Mouse (Mus musculus) Muller cell, postnatal 12 days (primary cell): ENCODE measurements around the gene Gspt1.

Source experiments
- DNase-seq: peaks from one replicate; pipeline ENCODE4 v3.0.0-alpha.2; 2015; ENCODE audit errors: inconsistent ontology term

The Gspt1 gene

DNA sequence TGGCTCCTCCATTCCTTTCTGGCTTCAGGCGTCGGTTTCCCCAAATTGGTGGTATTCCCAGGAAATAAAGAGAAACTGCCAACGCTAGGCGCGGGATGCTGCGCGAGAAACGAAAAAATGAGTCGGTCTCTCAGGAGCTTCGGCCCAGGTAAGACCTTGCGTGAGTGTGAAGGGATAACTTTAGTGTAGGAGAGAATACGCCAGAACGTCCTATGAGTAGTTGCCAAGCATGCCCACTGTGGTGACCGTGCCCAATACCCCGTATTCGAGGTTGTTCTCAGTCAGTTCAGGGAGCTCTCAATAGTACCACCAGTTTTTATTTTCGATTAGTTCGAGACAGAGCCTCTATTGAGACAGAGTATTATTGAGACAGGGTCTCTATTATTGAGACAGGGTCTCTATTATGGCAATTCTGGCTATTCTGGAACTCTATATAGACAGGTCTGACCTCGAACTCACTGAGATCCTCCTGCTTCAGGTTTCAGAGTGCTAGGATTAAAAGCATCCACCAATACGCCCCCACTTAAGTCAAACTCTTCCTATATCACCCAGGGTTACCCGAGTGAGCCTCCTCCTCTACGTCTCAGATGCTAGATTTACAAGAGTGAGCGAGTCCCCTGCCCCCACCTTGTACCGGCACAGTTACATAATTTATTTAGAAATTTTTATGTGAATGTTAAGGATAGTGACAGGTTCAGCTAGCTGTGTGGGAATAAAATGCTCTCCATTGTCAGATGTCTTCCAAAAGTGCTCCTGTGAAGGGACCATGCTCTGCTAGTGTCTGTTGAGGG lies 50.3 kb downstream of the Gspt1 start:
- DNase-seq, result peak; percentile 3

DNA sequence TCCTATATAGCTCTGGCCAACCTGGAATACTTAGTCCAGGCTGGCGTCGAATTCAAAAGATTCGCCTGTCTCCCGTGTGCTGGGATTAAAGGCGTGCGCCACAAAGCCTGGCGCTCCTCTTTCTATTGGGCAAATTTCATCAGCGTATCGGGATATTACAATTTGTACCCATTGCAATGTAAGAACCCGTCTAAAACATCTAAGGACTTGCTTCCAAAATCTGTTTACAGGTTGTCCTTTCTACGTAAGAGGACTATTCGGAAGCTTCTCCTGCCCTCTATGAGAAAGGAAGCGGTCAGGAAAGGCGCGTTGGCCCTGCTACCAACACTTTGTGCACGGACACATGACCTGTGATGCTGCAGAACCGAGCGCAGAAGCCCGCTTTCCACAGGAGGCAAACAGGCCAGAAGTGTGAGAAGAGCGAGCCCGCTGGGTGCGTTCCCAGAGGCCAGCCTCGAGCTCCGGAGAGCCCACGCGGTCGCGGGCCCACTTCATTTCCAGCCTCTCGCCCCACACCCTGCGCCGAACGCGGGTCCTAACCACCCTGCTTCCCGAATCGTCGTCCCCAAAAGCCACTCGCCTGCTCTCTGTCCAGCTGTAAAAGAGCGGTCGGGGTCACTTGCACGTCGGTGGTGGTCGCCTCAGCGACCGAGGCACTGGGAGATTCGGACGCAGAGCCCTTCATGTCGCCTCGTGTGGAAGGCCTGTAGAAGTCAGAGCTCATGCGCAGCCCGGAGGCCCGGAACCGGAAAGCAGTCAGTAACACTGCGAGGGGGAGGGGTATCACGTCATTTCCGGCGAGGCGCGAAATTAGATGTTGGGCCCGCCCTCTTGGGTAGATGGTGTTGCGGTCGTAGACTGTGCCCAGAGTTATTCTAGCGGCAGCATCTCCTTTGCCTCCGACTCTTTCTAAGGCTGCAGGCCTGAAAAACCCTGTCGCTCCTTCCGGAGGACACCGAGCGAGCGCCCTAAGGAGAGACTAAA lies 51.3 kb downstream of the Gspt1 start, which contains the start of gene Rsl1d1:
Gene Rsl1d1, minus strand, starts transcription at position 761 of the 984 bp plus-strand sequence.
- DNase-seq, result peak; percentile 96

DNA sequence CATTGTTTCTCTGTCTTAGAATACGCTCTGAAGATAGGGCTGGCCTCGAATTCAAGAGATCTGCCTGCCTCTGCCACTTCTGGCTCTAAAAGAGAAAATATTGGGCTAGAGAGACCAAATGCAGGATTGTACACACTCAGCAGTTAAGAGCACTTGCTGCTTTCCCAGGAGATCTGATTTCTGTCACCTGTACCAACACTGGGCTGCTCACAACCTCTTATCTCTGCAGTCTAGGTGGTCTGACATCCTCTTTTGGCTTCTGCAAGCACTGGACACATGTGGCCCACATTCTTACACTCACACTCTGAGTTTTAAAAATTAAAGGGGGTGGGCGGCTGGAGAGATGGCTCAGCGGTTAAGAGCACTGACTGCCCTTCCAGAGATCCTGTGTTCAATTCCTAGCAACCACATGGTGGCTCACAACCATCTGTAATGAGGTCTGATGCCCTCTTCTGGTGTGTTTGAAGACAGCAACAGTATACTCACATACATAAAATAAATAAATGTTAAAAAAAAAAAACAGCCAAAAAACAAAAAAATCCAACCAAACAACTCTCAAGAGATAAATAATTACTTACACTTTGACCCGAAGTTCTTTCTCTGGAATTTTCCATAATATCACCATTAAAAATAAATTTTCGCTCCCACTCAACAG lies 52.3 kb downstream of the Gspt1 start:
- no peak for DNase-seq

DNA sequence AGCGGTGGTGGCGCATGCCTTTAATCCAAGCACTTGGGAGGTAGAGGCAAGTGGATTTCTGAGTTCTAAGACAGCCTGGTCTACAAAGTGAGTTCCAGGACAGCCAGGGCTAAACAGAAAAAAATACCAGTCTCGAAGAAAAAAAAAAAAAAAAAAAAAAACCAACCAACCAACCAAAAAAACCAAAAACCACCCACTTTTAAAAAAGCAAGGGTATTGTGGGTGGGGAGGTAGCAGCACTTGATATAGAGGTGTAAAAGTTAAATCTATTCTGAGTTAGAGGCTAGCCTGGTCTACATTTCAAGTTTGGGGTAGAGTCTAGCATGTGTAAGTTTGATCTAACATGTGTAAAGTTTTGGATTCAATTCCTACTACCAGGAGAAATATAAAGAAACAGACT lies 53.9 kb downstream of the Gspt1 start:
- DNase-seq, result no peak

DNA sequence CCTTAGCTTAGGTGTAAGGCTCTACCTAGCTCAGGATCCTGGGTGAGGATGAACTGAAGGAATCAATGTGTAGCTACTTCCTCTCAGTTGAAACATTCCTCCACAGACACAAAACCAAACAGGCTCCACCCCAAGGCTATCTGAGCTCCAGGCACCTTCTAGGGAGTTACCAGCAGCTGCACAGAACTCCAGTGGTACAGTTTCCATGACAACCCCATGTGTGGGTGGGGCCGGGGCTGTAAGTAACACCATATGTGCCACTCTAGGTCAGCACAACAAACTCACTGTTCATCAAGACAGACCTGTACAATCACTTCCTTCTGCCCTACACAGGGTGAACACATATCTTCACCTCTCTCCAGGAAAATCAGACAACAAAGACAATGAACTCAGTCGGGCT lies 55.7 kb downstream of the Gspt1 start:
- no peak for DNase-seq

DNA sequence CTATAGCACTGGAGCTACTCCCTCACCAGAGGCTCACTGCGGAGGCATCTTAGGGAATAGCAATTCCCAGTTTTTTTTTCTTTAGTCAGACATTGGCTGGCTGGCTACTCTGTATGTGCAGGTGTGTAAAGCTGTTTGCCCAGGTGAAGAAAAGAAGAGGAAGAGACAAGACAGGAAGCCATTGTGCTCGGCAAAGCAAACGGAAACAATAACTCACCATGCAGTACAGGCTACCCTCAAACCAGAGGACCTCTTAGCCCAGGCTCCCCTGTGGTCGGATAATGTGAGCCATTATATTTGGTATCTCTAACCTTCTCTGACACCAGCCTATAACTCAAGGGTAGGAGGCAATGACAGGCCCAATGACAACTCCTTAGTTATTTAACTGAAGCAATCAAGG lies 57.1 kb downstream of the Gspt1 start:
- DNase-seq, result no peak

DNA sequence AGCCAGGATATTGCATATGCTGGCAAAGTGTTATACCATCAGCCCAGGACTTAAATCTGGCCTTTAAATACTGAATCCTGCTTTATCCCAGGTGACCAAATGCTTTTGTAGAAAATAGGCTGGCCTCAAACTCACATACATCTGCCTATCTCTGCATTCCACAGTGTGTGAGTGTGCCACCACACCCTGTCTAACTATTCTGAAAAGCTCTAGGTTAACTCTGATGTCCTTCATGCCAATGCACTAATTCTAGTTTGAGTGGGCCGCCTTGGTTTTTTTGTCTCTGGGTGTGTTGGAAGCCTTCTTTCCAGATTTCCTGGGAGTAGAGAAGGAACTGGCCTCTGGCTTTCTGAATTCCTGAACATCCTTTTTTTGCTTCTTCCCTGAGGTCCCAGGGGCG lies 60.9 kb downstream of the Gspt1 start:
- no peak for DNase-seq

DNA sequence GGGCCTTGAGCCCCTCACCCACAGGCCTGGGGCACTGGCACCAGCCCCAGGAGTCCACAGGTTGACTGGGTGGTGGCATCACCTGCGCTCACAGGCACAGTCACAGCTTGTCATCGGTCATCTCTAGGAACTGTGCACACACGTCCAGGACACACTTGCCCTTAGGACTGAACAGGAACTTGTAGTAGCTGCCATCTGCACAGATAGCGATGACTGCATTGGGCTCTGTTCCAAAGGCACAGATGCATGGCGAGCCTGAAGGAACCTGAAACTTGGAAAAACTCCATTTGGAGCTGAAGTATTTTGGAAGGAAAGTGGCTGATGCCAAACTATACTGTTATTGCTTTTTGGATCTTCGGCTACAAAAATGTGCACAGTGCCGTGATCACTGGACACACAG lies 64.0 kb downstream of the Gspt1 start:
- no peak for DNase-seq

DNA sequence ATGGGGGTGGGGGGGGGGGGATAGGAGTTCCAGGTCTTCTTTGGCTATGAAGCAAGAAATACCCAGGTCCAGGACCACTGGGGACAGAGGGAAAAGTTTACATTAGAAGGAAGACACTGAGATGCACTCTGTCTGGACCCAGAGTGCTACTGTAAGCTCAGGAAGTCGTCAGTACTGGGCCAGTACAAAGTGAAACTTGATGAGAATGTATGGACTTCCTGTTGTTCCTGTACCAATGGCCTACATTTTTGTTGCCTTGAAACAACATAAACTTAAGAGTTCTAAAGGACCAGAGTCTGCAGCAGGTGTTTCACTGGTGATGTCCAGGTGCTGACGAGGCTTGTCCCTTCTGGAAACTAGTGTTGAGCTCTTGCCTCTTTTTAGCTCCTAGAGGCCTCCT lies 76.7 kb downstream of the Gspt1 start:
- DNase-seq, result no peak

DNA sequence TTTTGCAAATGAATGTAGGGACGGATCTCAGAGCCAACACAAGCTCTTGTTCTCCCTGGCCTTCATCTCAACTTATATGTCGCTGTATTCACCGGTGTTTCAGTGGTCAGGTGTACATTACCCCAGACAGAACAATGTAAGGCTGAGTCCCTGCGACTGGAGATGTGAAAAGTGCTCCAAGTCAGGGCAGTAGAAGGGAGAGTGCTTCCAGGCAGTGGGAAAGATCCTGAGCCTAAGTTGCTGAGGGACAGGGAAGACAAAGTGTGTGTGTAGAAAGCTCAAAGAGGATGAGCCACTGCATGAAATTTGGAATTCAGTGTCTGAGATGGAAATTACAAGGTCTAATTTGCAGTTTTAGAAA lies 77.3 kb downstream of the Gspt1 start:
- DNase-seq, result no peak

DNA sequence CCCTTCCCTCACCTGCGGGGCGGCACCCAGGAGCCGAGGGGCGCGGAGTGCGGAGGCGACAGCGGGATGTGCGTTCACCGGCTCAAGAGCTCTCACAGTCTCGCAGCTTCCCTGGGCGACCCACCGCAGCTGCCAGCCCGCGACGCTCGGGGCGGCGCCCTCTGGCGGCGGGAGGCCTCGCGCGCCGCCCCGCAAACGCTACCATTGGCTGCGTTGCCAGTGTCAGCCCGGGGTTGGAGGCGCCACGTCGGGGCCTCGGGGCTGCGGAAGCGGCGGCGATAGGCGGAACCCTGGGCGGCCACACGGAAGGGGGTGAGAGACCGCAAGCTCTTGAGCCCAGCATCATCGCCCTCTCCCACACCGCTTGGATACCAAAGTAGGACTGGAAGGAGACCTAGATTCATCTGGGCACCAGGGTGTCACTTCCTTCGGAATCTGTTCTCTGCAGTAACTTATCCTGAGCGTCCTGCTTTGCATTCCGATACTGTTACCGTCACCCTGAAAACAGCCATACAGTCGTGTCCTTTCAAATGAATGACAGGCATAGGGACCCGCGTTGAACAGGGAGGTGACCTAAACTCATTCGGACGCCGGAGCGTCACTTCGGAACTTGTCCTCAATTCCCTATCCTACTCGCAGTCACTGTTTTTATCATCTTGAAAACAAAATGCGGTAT lies 77.8 kb downstream of the Gspt1 start, which contains the start of gene Zc3h7a:
Gene Zc3h7a, minus strand, starts transcription at position 186 of the 676 bp plus-strand sequence.
- DNase-seq, result peak; percentile 98

DNA sequence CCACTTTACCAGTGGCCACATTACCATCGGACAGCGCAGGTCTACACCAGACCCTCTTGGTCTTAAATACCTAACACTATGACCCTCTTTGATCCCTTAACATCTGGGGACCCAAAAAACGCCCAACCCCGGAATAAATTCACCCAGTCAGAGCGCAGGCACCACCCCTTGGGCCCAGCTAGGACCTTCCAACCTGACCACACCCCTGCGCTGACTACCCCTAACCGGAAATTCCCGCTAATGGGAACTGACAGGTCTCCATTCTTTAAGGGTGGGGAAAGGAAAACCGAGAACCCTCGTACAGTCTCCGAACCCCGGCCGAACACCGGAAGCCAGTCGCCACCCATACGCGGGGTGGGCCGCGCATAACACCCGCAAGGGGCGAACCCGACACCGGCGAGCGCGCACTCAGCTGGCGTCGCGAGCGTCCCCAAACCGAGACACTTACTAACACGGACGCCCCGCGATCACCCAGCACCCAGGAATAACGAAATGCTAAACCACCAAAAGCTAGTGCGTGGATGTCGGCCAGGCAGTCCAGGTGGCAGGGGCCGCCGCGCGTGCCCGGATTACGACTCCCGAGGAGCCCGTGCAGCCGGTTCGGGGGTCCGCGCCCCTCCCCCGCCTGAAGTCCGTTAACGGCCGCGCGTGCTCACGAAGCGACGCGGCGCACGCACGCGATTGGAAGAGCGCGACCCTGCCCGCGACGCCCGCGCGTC lies 78.5 kb downstream of the Gspt1 start:
- DNase-seq, result peak; percentile 91

DNA sequence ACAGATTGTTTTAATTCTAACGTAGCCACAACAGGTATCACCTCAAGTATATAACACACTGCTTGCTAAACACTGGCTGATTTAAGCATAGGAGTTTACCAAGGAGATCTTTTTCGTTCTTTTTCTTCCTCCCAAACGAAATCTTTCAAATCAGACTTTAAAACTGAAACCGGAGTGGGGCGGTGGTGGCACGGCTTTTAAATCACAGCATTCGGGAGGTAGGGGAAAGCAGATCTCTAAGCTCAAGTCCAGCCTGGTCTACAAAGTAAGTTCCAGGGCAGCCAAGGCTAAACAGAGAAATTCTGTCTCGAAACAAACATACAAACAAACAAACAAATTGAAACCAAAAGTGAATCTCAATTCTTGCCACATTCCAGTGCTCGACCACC lies 79.0 kb downstream of the Gspt1 start:
- DNase-seq, result no peak

DNA sequence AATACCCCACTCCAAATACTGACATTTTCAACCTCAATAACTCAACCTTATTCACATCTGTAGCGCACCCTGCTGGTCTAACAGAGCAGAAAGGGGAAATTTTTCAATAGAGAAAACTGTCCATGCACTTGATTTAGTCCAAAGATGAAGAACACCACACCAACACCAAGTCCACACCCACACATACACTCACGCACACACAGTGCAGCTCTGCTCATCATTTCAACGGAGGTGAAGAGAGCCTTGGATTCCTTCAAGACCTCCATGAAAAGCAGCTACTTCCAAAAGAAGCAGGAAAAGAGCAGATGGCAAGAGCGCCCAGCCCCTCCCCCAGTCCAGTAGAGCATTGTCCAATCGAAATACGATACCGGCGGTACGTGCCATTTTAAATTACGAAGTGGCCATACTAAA lies 79.4 kb downstream of the Gspt1 start:
- DNase-seq, result peak; percentile 82

DNA sequence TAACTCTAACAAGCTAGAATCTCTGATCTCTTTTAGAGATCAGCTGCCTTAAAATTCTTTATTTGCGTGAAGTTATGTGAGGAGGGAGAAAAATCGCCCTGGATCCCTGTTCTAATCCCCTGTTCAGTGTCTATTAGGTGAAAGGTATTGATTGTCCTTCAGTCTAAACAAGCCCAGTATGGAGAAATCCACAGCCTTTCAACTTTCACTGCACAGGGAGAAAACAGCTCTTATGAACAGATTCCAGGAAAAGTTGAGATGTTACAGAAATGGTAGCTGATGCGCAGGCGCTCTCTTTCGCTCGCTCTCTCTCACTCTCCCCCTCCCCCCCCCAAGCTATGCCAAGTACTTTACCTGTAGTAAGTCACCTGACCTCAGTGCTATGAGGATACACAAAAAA lies 82.4 kb downstream of the Gspt1 start:
- DNase-seq, result no peak
